Mouse (Mus musculus): Measurements from ENCODE around the gene Atxn10. TPM values are rescaled to one million over a fixed set of nuclear protein-coding genes. Genes with fewer than 3 reads are reported as not detected.
A peak's percentile ranks its signal among the peaks of the same experiment; 100 is the strongest.

Atxn10 gene
- total and polyA plus RNA-seq, 2 experiments from 2014 or later, result 311 to 536 TPM

GRCm38 (mm10) chr15:85456891-85457290 is 120.8 kb downstream of the Atxn10 start:
- DNase-seq (peak; percentile 54), ATAC-seq (no peak)
- Histone ChIP-seq H3K4me3 (ENCODE audit: low read depth, low read length) (no peak overlapping the region), H3K36me3 (ENCODE audit: insufficient read depth) (no peaks in the 10 kb centered on the region), H3K27me3 (ENCODE audit: insufficient read depth, low read length) (no peaks in the 10 kb centered on the region), H3K4me2 (ENCODE audit: low read depth) (no peak overlapping the region), H3K4me1 (ENCODE audit: insufficient read depth) (peaks cover 46% of the 10 kb centered on the region), H3K9me3 (ENCODE audit: low read length) (no peaks in the 10 kb centered on the region), H3K9ac (no peak overlapping the region), H3K27ac (ENCODE audit: low read depth, low read length) (peak overlapping the region; percentile 70; the same call in 1 of the 2 replicates)
- TF ChIP-seq CTCF (IDR thresholded peaks at IDR 0.05; ENCODE audit: low read depth), result no peak
- WGBS, result 22% methylated on average over 8 of the region's 8 CpGs

DNA sequence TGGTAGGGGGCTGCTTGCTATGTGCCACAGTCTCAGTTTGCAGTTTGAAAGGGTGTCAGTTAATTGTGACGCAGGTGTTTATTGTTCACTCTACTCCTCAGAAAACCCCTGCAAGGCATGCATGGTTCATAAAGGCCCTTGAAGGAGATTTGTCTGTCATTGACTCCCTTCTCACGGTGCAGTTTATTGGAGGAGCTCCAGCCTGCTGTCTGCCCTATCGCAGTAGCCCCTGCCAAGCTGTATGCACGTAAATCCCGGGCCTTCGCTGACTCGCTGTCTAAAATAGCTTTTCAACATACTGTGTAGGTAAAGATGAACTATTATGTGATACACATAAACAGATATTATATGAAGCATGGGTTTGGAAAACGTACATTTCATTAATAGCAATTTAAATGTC is 121.8 kb downstream of the Atxn10 start:
- H3K9ac ChIP-seq, result no peak overlapping the region
- TF ChIP-seq CTCF (IDR thresholded peaks at IDR 0.05; ENCODE audit: low read depth), result no peak
- WGBS, result 9% methylated on average over 8 of the region's 8 CpGs
- peak; percentile 57 for DNase-seq
- H3K4me1 ChIP-seq (ENCODE audit: insufficient read depth), result peaks cover 55% of the 10 kb centered on the region
- no peaks in the 10 kb centered on the region for H3K9me3 ChIP-seq (ENCODE audit: low read length)
- no peak for ATAC-seq
- no peaks in the 10 kb centered on the region for H3K27me3 ChIP-seq (ENCODE audit: insufficient read depth, low read length)
- H3K4me3 ChIP-seq (ENCODE audit: low read depth, low read length), result no peak overlapping the region
- no peaks in the 10 kb centered on the region for H3K36me3 ChIP-seq (ENCODE audit: insufficient read depth)
- no peak overlapping the region for H3K4me2 ChIP-seq (ENCODE audit: low read depth)
- peak overlapping the region; percentile 70 for H3K27ac ChIP-seq (ENCODE audit: low read depth, low read length)

- Histone ChIP-seq H3K4me2 (ENCODE audit: low read depth) (no peak overlapping the region), H3K27ac (ENCODE audit: low read depth, low read length) (peak overlapping the region; percentile 70), H3K4me3 (ENCODE audit: low read depth, low read length) (no peak overlapping the region), H3K36me3 (ENCODE audit: insufficient read depth) (no peaks in the 10 kb centered on the region), H3K27me3 (ENCODE audit: insufficient read depth, low read length) (no peaks in the 10 kb centered on the region), H3K9ac (no peak overlapping the region), H3K4me1 (ENCODE audit: insufficient read depth) (peaks cover 56% of the 10 kb centered on the region), H3K9me3 (ENCODE audit: low read length) (no peaks in the 10 kb centered on the region)
- WGBS, result 7% methylated on average over 4 of the region's 4 CpGs
- ATAC-seq (peak; percentile 57), DNase-seq (peak; percentile 58)
- no peak for TF ChIP-seq CTCF (IDR thresholded peaks at IDR 0.05; ENCODE audit: low read depth)
Measured at GRCm38 (mm10) chr15:85458631-85459082, 122.6 kb downstream of the Atxn10 start.

- no peak for TF ChIP-seq CTCF (IDR thresholded peaks at IDR 0.05; ENCODE audit: low read depth)
Measured at GRCm38 (mm10) chr15:85461541-85461940, 125.5 kb downstream of the Atxn10 start.

GRCm38 (mm10) chr15:85462138-85462537 is 126.1 kb downstream of the Atxn10 start:
- Histone ChIP-seq H3K9ac (no peak overlapping the region), H3K4me2 (ENCODE audit: low read depth) (no peak overlapping the region), H3K9me3 (ENCODE audit: low read length) (no peaks in the 10 kb centered on the region), H3K27ac (ENCODE audit: low read depth, low read length) (peak overlapping the region; percentile 74), H3K4me1 (ENCODE audit: insufficient read depth) (peaks cover 57% of the 10 kb centered on the region), H3K4me3 (ENCODE audit: low read depth, low read length) (no peak overlapping the region), H3K36me3 (ENCODE audit: insufficient read depth) (peaks cover 19% of the 10 kb centered on the region), H3K27me3 (ENCODE audit: insufficient read depth, low read length) (no peaks in the 10 kb centered on the region)
- DNase-seq (peak; percentile 81), ATAC-seq (no peak; the same call in 1 of the 2 replicates)
- TF ChIP-seq CTCF (IDR thresholded peaks at IDR 0.05; ENCODE audit: low read depth), result no peak
- 23% methylated on average over 4 of the region's 4 CpGs for WGBS

More at GRCm38 (mm10) chr15:85461541-85461940, 125.5 kb downstream of the Atxn10 start:
- Histone ChIP-seq H3K36me3 (ENCODE audit: insufficient read depth) (peaks cover 13% of the 10 kb centered on the region; the same call in 1 of the 2 replicates), H3K4me2 (ENCODE audit: low read depth) (no peak overlapping the region), H3K27me3 (ENCODE audit: insufficient read depth, low read length) (no peaks in the 10 kb centered on the region), H3K4me3 (ENCODE audit: low read depth, low read length) (no peak overlapping the region), H3K9me3 (ENCODE audit: low read length) (no peaks in the 10 kb centered on the region), H3K27ac (ENCODE audit: low read depth, low read length) (peak overlapping the region; percentile 74), H3K4me1 (ENCODE audit: insufficient read depth) (peaks cover 60% of the 10 kb centered on the region), H3K9ac (no peak overlapping the region)
- WGBS, result 7% methylated on average over 4 of the region's 4 CpGs
- DNase-seq, result peak; percentile 70
- ATAC-seq, result peak; percentile 67

- Histone ChIP-seq H3K27me3 (ENCODE audit: insufficient read depth, low read length) (no peaks in the 10 kb centered on the region), H3K27ac (ENCODE audit: low read depth, low read length) (peak overlapping the region; percentile 74), H3K4me3 (ENCODE audit: low read depth, low read length) (no peak overlapping the region), H3K4me1 (ENCODE audit: insufficient read depth) (peaks cover 47% of the 10 kb centered on the region), H3K4me2 (ENCODE audit: low read depth) (no peak overlapping the region), H3K9me3 (ENCODE audit: low read length) (no peaks in the 10 kb centered on the region), H3K9ac (no peak overlapping the region), H3K36me3 (ENCODE audit: insufficient read depth) (peaks cover 26% of the 10 kb centered on the region)
- TF ChIP-seq CTCF (IDR thresholded peaks at IDR 0.05; ENCODE audit: low read depth), result no peak
- no peak for ATAC-seq
- 22% methylated on average over 13 of the region's 13 CpGs for WGBS
- DNase-seq, result peak; percentile 20
Measured at GRCm38 (mm10) chr15:85463027-85463790, 127.2 kb downstream of the Atxn10 start.

GRCm38 (mm10) chr15:85464190-85464589 is 128.1 kb downstream of the Atxn10 start:
- Histone ChIP-seq H3K4me3 (ENCODE audit: low read depth, low read length) (no peak overlapping the region), H3K4me1 (ENCODE audit: insufficient read depth) (peaks cover 37% of the 10 kb centered on the region), H3K27me3 (ENCODE audit: insufficient read depth, low read length) (no peaks in the 10 kb centered on the region), H3K4me2 (ENCODE audit: low read depth) (no peak overlapping the region), H3K9ac (no peak overlapping the region), H3K9me3 (ENCODE audit: low read length) (no peaks in the 10 kb centered on the region), H3K27ac (ENCODE audit: low read depth, low read length) (peak overlapping the region; percentile 62), H3K36me3 (ENCODE audit: insufficient read depth) (peaks cover 33% of the 10 kb centered on the region)
- WGBS, result 4% methylated on average over 5 of the region's 5 CpGs
- TF ChIP-seq CTCF (IDR thresholded peaks at IDR 0.05; ENCODE audit: low read depth), result peak; percentile 43
- DNase-seq (peak; percentile 50), ATAC-seq (peak; percentile 26; the same call in 1 of the 2 replicates)
